Mouse (Mus musculus) hematopoietic stem cell, adult 5-6 weeks (primary cell): Measurements from ENCODE around the gene Gpr182. TPM values are rescaled to one million over a fixed set of nuclear protein-coding genes. Genes with fewer than 3 reads are reported as not detected.

Source experiments
- ATAC-seq, 2 experiments: fragments of 125-278 bp in 1 of 2; replicated peaks in 1 of 2; 2 replicates each; pipeline ENCODE4 v1.8.0; 2016 to 2017; ENCODE audit warnings: inconsistent platforms in 2 of 2, mild to moderate bottlenecking in 2 of 2, moderate number of reproducible peaks in 2 of 2, low read depth in 1 of 2, moderate TSS enrichment in 1 of 2; ENCODE audit not compliant: low FRiP score in 2 of 2, poor library complexity in 2 of 2, severe bottlenecking in 2 of 2, insufficient read depth in 1 of 2, low TSS enrichment in 1 of 2
- total RNA-seq: library from RNA; stranded (forward); fragments of 172-1452, 232-1000 nt; gene quantifications from 2 replicates; pipeline ENCODE4 v1.2.3, GENCODE M21; 2017

Gene Gpr182
- total RNA-seq, 1 experiment from 2014 or later, result not detected

- ATAC-seq, result no peak
These were observed 5.6 kb downstream of the Gpr182 start for GRCm38 (mm10) chr10:127745886-127746285.

GRCm38 (mm10) chr10:127744661-127745060 lies 6.9 kb downstream of the Gpr182 start:
- peak; percentile 30 to 48; a peak in 2 of 4 replicates for ATAC-seq

GRCm38 (mm10) chr10:127739661-127740161 lies 11.8 kb downstream of the Gpr182 start:
- ATAC-seq, result no peak

- ATAC-seq, result peak; percentile 50 to 59; a peak in 3 of 4 replicates
These were observed 12.4 kb downstream of the Gpr182 start, which contains the start of gene Zbtb39 for GRCm38 (mm10) chr10:127739083-127739660. TSS of gene Zbtb39 (plus strand) at chr10:127739538.

- ATAC-seq, result no peak
These were observed 13.2 kb downstream of the Gpr182 start for GRCm38 (mm10) chr10:127738151-127738882.

GRCm38 (mm10) chr10:127737552-127737951 lies 14.0 kb downstream of the Gpr182 start:
- ATAC-seq, result 0 out of 4 replicates have a peak, but pooled peaks of 1 of the 2 experiments have one; percentile 1

- ATAC-seq, result peak; percentile 69 to 71
These were observed 14.6 kb downstream of the Gpr182 start for GRCm38 (mm10) chr10:127736916-127737315.

GRCm38 (mm10) chr10:127736266-127736665 lies 15.3 kb downstream of the Gpr182 start:
- no peak for ATAC-seq

GRCm38 (mm10) chr10:127734434-127734833 lies 17.1 kb downstream of the Gpr182 start:
- ATAC-seq, result no peak

- ATAC-seq, result no peak
These were observed 20.1 kb downstream of the Gpr182 start for GRCm38 (mm10) chr10:127731397-127731796.

- no peak for ATAC-seq
These were observed 20.6 kb downstream of the Gpr182 start for GRCm38 (mm10) chr10:127730933-127731310.

GRCm38 (mm10) chr10:127730285-127730932 lies 21.1 kb downstream of the Gpr182 start:
- peak in 1 of 2 experiments; percentile 4; a peak in 1 of 4 replicates for ATAC-seq

- ATAC-seq, result no peak
These were observed 23.1 kb downstream of the Gpr182 start for GRCm38 (mm10) chr10:127728437-127728836.

- no peak for ATAC-seq
These were observed 26.4 kb downstream of the Gpr182 start for GRCm38 (mm10) chr10:127725136-127725535.

- no peak for ATAC-seq
These were observed 27.4 kb downstream of the Gpr182 start, which contains the start of gene Tac2 for GRCm38 (mm10) chr10:127724178-127724577. TSS of gene Tac2 (plus strand) at chr10:127724478.

- no peak for ATAC-seq
These were observed 29.7 kb downstream of the Gpr182 start for GRCm38 (mm10) chr10:127721671-127722418.

GRCm38 (mm10) chr10:127712736-127713135 lies 38.8 kb downstream of the Gpr182 start:
- ATAC-seq, result no peak
